Mouse (Mus musculus): Measurements from ENCODE around the gene Usp53. TPM values are rescaled to one million over a fixed set of nuclear protein-coding genes. Genes with fewer than 3 reads are reported as not detected.

Gene Usp53
- total RNA-seq, 2 experiments from 2014 or later, result 1.5 to 8.9 TPM

GRCm38 (mm10) chr3:122895189-122895731 is 89.0 kb downstream of the Usp53 start:
- no peak for ATAC-seq (replicated peaks; ENCODE audit: low FRiP score, poor library complexity, severe bottlenecking)

DNA sequence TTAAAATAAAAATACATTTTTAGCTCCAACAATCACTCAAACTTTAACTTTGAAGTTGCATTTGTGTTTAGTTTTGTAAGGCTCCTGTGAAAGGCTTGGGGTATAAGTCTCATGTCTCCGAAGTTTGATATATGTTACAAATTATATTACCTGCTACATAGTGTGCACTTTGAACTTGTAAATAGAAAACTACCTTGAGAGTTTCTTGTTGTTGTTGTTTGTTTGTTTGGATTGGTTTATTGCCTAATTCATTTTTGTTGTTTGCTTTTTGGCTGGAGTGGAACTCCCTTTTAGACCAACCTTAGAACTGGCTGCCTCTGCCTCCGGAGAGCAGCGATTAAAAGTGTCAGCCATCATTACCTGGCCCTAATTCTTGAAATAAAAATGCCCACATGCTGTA is 89.5 kb downstream of the Usp53 start, which contains the start of gene Fabp2:
TSS of gene Fabp2 (plus strand) at position 301 of the 400 bp plus-strand sequence.
- ATAC-seq (replicated peaks; ENCODE audit: low FRiP score, poor library complexity, severe bottlenecking), result no peak

DNA sequence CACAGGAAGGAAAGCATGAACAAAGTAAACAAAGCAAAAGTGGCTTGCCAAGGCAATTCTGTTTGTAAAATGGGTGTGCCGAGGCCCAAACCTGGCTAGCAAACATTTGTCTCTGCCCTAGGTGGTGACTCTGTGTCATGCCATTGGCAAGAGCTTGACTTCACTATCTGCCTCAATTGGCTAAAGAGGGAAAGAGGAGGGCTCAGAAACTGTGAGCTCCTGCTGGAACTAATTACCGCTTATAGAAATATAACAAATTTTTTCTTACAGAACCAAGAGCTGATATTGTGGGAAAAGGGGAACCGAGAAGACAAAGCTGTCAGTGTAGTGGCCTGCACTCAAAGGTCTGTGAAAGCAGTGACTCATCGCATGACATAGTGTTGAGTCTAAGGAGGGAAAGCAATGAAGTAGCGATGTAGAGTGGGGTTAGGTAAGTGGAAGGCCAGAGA is 95.9 kb downstream of the Usp53 start:
- no peak for ATAC-seq (replicated peaks; ENCODE audit: low FRiP score, poor library complexity, severe bottlenecking)

GRCm38 (mm10) chr3:122887505-122888301 is 96.6 kb downstream of the Usp53 start:
- ATAC-seq (replicated peaks; ENCODE audit: low FRiP score, poor library complexity, severe bottlenecking), result no peak

Other genes with a start within 250 kb of the Usp53 start
- not detected in 2 replicates for gene Fabp2, start 89.4 kb downstream of the Usp53 start, total RNA-seq (2015; ENCODE audit: low replicate concordance)
- not detected in 2 replicates for gene Fabp2, start 89.4 kb downstream of the Usp53 start, total RNA-seq (2017; ENCODE audit: low replicate concordance)
- not detected in 2 replicates for gene Gm10959, start 65.2 kb downstream of the Usp53 start, total RNA-seq (2015; ENCODE audit: low replicate concordance)
- not detected in 2 replicates for gene Gm10959, start 65.2 kb downstream of the Usp53 start, total RNA-seq (2017; ENCODE audit: low replicate concordance)
- gene 1810037I17Rik, start 60.3 kb downstream of the Usp53 start, total RNA-seq (2015; ENCODE audit: low replicate concordance), result 21.3 and 33.6 TPM in 2 replicates
- gene 1810037I17Rik, start 60.3 kb downstream of the Usp53 start, total RNA-seq (2017; ENCODE audit: low replicate concordance), result 9.3 and 12.0 TPM in 2 replicates
- gene Myoz2, start 50.5 kb upstream of the Usp53 start, total RNA-seq (2015; ENCODE audit: low replicate concordance), result not detected in 2 replicates
- not detected in 2 replicates for gene Myoz2, start 50.5 kb upstream of the Usp53 start, total RNA-seq (2017; ENCODE audit: low replicate concordance)

All from erythroblast, adult 5-6 weeks (primary cell).